Mouse (Mus musculus) spleen, adult 18-20 months (tissue): ENCODE data around the gene Zdhhc13.

Source experiments
- DNase-seq, 2 experiments: peaks; one replicate each; pipeline ENCODE4 v3.0.0; 2022; ENCODE audit warnings: mixed read lengths in 2 of 2

The Zdhhc13 gene

GRCm38 (mm10) chr7:48845213-48845973, 56.6 kb downstream of the Zdhhc13 start:
- no peak for DNase-seq

GRCm38 (mm10) chr7:48846755-48847154, 58.0 kb downstream of the Zdhhc13 start:
- no peak for DNase-seq

- no peak for DNase-seq
These were observed 59.2 kb downstream of the Zdhhc13 start, which contains the start of gene Csrp3 for GRCm38 (mm10) chr7:48847820-48848650. Csrp3 (minus strand) TSS chr7:48848033.

- no peak for DNase-seq
These were observed 62.8 kb downstream of the Zdhhc13 start for GRCm38 (mm10) chr7:48851529-48852104.

GRCm38 (mm10) chr7:48853496-48853895, 64.7 kb downstream of the Zdhhc13 start:
- DNase-seq = no peak

GRCm38 (mm10) chr7:48855461-48855860, 66.7 kb downstream of the Zdhhc13 start:
- no peak for DNase-seq

GRCm38 (mm10) chr7:48858257-48858656, 69.5 kb downstream of the Zdhhc13 start:
- no peak for DNase-seq

- DNase-seq = no peak
These were observed 70.6 kb downstream of the Zdhhc13 start for GRCm38 (mm10) chr7:48859362-48859761.

GRCm38 (mm10) chr7:48860948-48861347, 72.1 kb downstream of the Zdhhc13 start:
- no peak for DNase-seq

GRCm38 (mm10) chr7:48861796-48862195, 73.0 kb downstream of the Zdhhc13 start:
- DNase-seq = no peak

- no peak for DNase-seq
These were observed 75.4 kb downstream of the Zdhhc13 start for GRCm38 (mm10) chr7:48864199-48864598.

GRCm38 (mm10) chr7:48864671-48865458, 76.1 kb downstream of the Zdhhc13 start:
- no peak for DNase-seq

GRCm38 (mm10) chr7:48867576-48867975, 78.8 kb downstream of the Zdhhc13 start:
- DNase-seq = no peak

GRCm38 (mm10) chr7:48870144-48870543, 81.3 kb downstream of the Zdhhc13 start:
- no peak for DNase-seq

GRCm38 (mm10) chr7:48870579-48871180, 81.9 kb downstream of the Zdhhc13 start:
- no peak for DNase-seq

- no peak for DNase-seq
These were observed 82.5 kb downstream of the Zdhhc13 start for GRCm38 (mm10) chr7:48871292-48871691.

GRCm38 (mm10) chr7:48875096-48875495, 86.3 kb downstream of the Zdhhc13 start:
- no peak for DNase-seq

- peak in 1 of 2 experiments; percentile 30 for DNase-seq
These were observed 87.7 kb downstream of the Zdhhc13 start for GRCm38 (mm10) chr7:48876526-48876925.
